Mouse (Mus musculus) forebrain, embryonic 12.5 days (tissue): ENCODE measurements at regions not wholly inside any gene's neighbourhood (a gene's known extent, or its start where the extent isn't known, plus 50 kb on each side); places are given as distances from the start of the nearest gene placed in this dataset.

Experiments used
- ATAC-seq: fragments of 200-750 bp; cut with Nextera tagmentation; 2 replicates; pipeline ENCODE4 v1.8.0; 2017; ENCODE audit warnings: moderate TSS enrichment; ENCODE audit not compliant: low FRiP score
- H3K27ac ChIP-seq: fragments of 300-500 bp; sonication (generic); 2 replicates; pipeline ENCODE4 v1.5.1; 2016; ENCODE audit warnings: mild to moderate bottlenecking
- H3K27me3 ChIP-seq: fragments of 300-500 bp; sonication (generic); 2 replicates; pipeline ENCODE4 v1.6.1; 2016; ENCODE audit warnings: mild to moderate bottlenecking
- H3K36me3 ChIP-seq: fragments of 300-500 bp; sonication (generic); replicated peaks from 2 replicates; pipeline ENCODE4 v1.6.1; 2016; ENCODE audit warnings: mild to moderate bottlenecking
- H3K4me1 ChIP-seq: fragments of 300-500 bp; sonication (generic); 2 replicates; pipeline ENCODE4 v1.6.1; 2016
- H3K4me2 ChIP-seq: fragments of 300-500 bp; sonication (generic); 2 replicates; pipeline ENCODE4 v1.6.1; 2016; ENCODE audit warnings: mild to moderate bottlenecking, moderate library complexity
- H3K4me3 ChIP-seq: fragments of 300-500 bp; sonication (generic); replicated peaks from 2 replicates; pipeline ENCODE4 v1.5.1; 2016; ENCODE audit warnings: mild to moderate bottlenecking
- H3K9ac ChIP-seq: fragments of 300-500 bp; sonication (generic); 2 replicates; pipeline ENCODE4 v1.6.1; 2016; ENCODE audit warnings: mild to moderate bottlenecking
- H3K9me3 ChIP-seq: fragments of 300-500 bp; sonication (generic); 2 replicates; pipeline ENCODE4 v1.6.1; 2016
- WGBS: fragments of 180-500 bp; shearing (Covaris S2); methylation state at CpG from one replicate; pipeline ENCODE4 v1.1.7; 2016; 5-methylcytosine and 5-hydroxymethylcytosine counted together

GRCm38 (mm10) chr17:27316711-27317575, 112.7 kb upstream of the Lemd2 start:
- no peak overlapping the region for H3K27ac ChIP-seq
- H3K4me1 ChIP-seq, result peaks cover 32% of the 10 kb centered on the region
- H3K4me2 ChIP-seq, result no peak overlapping the region
- H3K9ac ChIP-seq, result no peak overlapping the region
- 83% methylated on average over 21 of the region's 21 CpGs for WGBS
- H3K4me3 ChIP-seq, result no peak overlapping the region
- H3K36me3 ChIP-seq, result no peaks in the 10 kb centered on the region
- H3K9me3 ChIP-seq, result no peaks in the 10 kb centered on the region
- no peak for ATAC-seq
- H3K27me3 ChIP-seq, result peaks cover 18% of the 10 kb centered on the region

GRCm38 (mm10) chr17:27315947-27316628, 111.8 kb upstream of the Lemd2 start:
- Histone ChIP-seq H3K27ac (no peak overlapping the region), H3K4me1 (peaks cover 32% of the 10 kb centered on the region), H3K9ac (no peak overlapping the region)

GRCm38 (mm10) chr17:27315428-27315827, 111.2 kb upstream of the Lemd2 start:
- Histone ChIP-seq H3K4me3 (no peak overlapping the region), H3K27me3 (peaks cover 11% of the 10 kb centered on the region), H3K27ac (no peak overlapping the region), H3K4me2 (no peak overlapping the region), H3K9me3 (no peaks in the 10 kb centered on the region), H3K4me1 (peaks cover 32% of the 10 kb centered on the region), H3K36me3 (no peaks in the 10 kb centered on the region), H3K9ac (no peak overlapping the region)
- WGBS, result 53% methylated on average over 3 of the region's 3 CpGs
- no peak for ATAC-seq

More at GRCm38 (mm10) chr17:27315947-27316628, 111.8 kb upstream of the Lemd2 start:
- Histone ChIP-seq H3K4me3 (no peak overlapping the region), H3K4me2 (no peak overlapping the region), H3K36me3 (no peaks in the 10 kb centered on the region), H3K9me3 (no peaks in the 10 kb centered on the region), H3K27me3 (peaks cover 16% of the 10 kb centered on the region)
- no peak for ATAC-seq
- WGBS, result 88% methylated on average over 11 of the region's 11 CpGs

- H3K4me3 ChIP-seq, result no peak overlapping the region
- no peak overlapping the region for H3K9ac ChIP-seq
- peaks cover 6% of the 10 kb centered on the region for H3K27me3 ChIP-seq
- H3K4me1 ChIP-seq, result peaks cover 32% of the 10 kb centered on the region
- H3K36me3 ChIP-seq, result no peaks in the 10 kb centered on the region
- H3K27ac ChIP-seq, result no peak overlapping the region
- no peaks in the 10 kb centered on the region for H3K9me3 ChIP-seq
- ATAC-seq, result 0 out of 2 replicates have a peak, but pooled peaks have one; percentile 33
- WGBS, result 49% methylated on average over 7 of the region's 7 CpGs
- H3K4me2 ChIP-seq, result no peak overlapping the region
Measured at GRCm38 (mm10) chr17:27314821-27315392, 110.6 kb upstream of the Lemd2 start.

GRCm38 (mm10) chr17:27308933-27309332, 104.7 kb upstream of the Lemd2 start:
- no peak overlapping the region for H3K27ac ChIP-seq
- WGBS, result 43% methylated on average over 4 of the region's 4 CpGs
- H3K4me2 ChIP-seq, result no peak overlapping the region
- no peaks in the 10 kb centered on the region for H3K9me3 ChIP-seq
- ATAC-seq, result no peak
- H3K27me3 ChIP-seq, result peaks cover 4% of the 10 kb centered on the region; the same call in 1 of the 2 replicates
- H3K36me3 ChIP-seq, result no peaks in the 10 kb centered on the region
- H3K4me1 ChIP-seq, result peaks cover 3% of the 10 kb centered on the region; the same call in 1 of the 2 replicates
- H3K9ac ChIP-seq, result no peak overlapping the region
- H3K4me3 ChIP-seq, result no peak overlapping the region

- Histone ChIP-seq H3K27me3 (peaks cover 9% of the 10 kb centered on the region; the same call in 1 of the 2 replicates), H3K9ac (no peak overlapping the region), H3K4me3 (no peak overlapping the region), H3K36me3 (no peaks in the 10 kb centered on the region), H3K4me1 (peaks cover 3% of the 10 kb centered on the region; the same call in 1 of the 2 replicates), H3K4me2 (no peak overlapping the region), H3K9me3 (no peaks in the 10 kb centered on the region), H3K27ac (no peak overlapping the region)
- 0 out of 2 replicates have a peak, but pooled peaks have one; percentile 44 for ATAC-seq
- 61% methylated on average over 3 of the region's 3 CpGs for WGBS
Measured at GRCm38 (mm10) chr17:27304842-27305241, 100.6 kb upstream of the Lemd2 start.

- Histone ChIP-seq H3K36me3 (no peaks in the 10 kb centered on the region), H3K4me2 (no peak overlapping the region), H3K27me3 (peaks cover 12% of the 10 kb centered on the region; the same call in 1 of the 2 replicates), H3K4me1 (no peaks in the 10 kb centered on the region; the same call in 1 of the 2 replicates), H3K9me3 (no peaks in the 10 kb centered on the region), H3K27ac (no peak overlapping the region), H3K4me3 (no peak overlapping the region), H3K9ac (no peak overlapping the region)
- no peak for ATAC-seq
- WGBS, result 90% methylated on average over 17 of the region's 17 CpGs
Measured at GRCm38 (mm10) chr17:27303633-27304479, 99.6 kb upstream of the Lemd2 start.

- H3K9me3 ChIP-seq, result no peaks in the 10 kb centered on the region
- no peak overlapping the region for H3K4me2 ChIP-seq
- ATAC-seq, result no peak
- H3K36me3 ChIP-seq, result no peaks in the 10 kb centered on the region
- 97% methylated on average over 12 of the region's 12 CpGs for WGBS
- H3K27ac ChIP-seq, result no peak overlapping the region
- H3K9ac ChIP-seq, result no peak overlapping the region
- H3K4me1 ChIP-seq, result no peaks in the 10 kb centered on the region
- no peak overlapping the region for H3K4me3 ChIP-seq
- H3K27me3 ChIP-seq, result peaks cover 16% of the 10 kb centered on the region; the same call in 1 of the 2 replicates
Measured at GRCm38 (mm10) chr17:27303061-27303460, 98.8 kb upstream of the Lemd2 start.

GRCm38 (mm10) chr17:27301376-27301775, 97.1 kb upstream of the Lemd2 start:
- 68% methylated on average over 11 of the region's 11 CpGs for WGBS
- H3K9me3 ChIP-seq, result 0 out of 2 replicates have a peak, but pooled peaks cover 2% of the 10 kb centered on the region
- no peaks in the 10 kb centered on the region for H3K4me1 ChIP-seq
- H3K27ac ChIP-seq, result no peak overlapping the region
- peaks cover 13% of the 10 kb centered on the region; the same call in 1 of the 2 replicates for H3K27me3 ChIP-seq
- no peak for ATAC-seq
- H3K9ac ChIP-seq, result no peak overlapping the region
- H3K36me3 ChIP-seq, result no peaks in the 10 kb centered on the region
- H3K4me2 ChIP-seq, result no peak overlapping the region
- no peak overlapping the region for H3K4me3 ChIP-seq

GRCm38 (mm10) chr17:27299297-27299696, 95.0 kb upstream of the Lemd2 start:
- no peak overlapping the region for H3K9ac ChIP-seq
- no peak for ATAC-seq
- H3K4me1 ChIP-seq, result no peaks in the 10 kb centered on the region
- H3K4me2 ChIP-seq, result no peak overlapping the region
- H3K27me3 ChIP-seq, result peaks cover 13% of the 10 kb centered on the region; the same call in 1 of the 2 replicates
- H3K27ac ChIP-seq, result no peak overlapping the region
- no peaks in the 10 kb centered on the region for H3K36me3 ChIP-seq
- H3K4me3 ChIP-seq, result no peak overlapping the region
- 0 out of 2 replicates have a peak, but pooled peaks cover 6% of the 10 kb centered on the region for H3K9me3 ChIP-seq
- 80% methylated on average over 4 of the region's 4 CpGs for WGBS

GRCm38 (mm10) chr17:27298351-27298750, 94.1 kb upstream of the Lemd2 start:
- Histone ChIP-seq H3K4me2 (no peak overlapping the region), H3K4me1 (no peaks in the 10 kb centered on the region), H3K9me3 (0 out of 2 replicates have a peak, but pooled peaks cover 6% of the 10 kb centered on the region), H3K27ac (no peak overlapping the region), H3K36me3 (no peaks in the 10 kb centered on the region), H3K4me3 (no peak overlapping the region), H3K27me3 (peaks cover 13% of the 10 kb centered on the region; the same call in 1 of the 2 replicates), H3K9ac (no peak overlapping the region)
- ATAC-seq, result no peak
- 86% methylated on average over 10 of the region's 10 CpGs for WGBS
